Mouse (Mus musculus) CH12.LX (cell line): ENCODE data around the gene Cacna1c. TPM values are rescaled to one million over a fixed set of nuclear protein-coding genes. Genes with fewer than 3 reads are reported as not detected.

Source experiments
- DNase-seq: peaks from one replicate; pipeline ENCODE4 v3.0.0-alpha.2; 2013; ENCODE audit errors: extremely low read depth
- H3K27ac ChIP-seq: 2 replicates; pipeline ENCODE4 v1.5.1; 2012; ENCODE audit warnings: low read depth, mild to moderate bottlenecking, control low read depth, moderate library complexity; ENCODE audit not compliant: insufficient read depth
- H3K27me3 ChIP-seq: replicated peaks from 2 replicates; pipeline ENCODE3; 2012; ENCODE audit warnings: inconsistent platforms
- H3K36me3 ChIP-seq, 2 experiments: replicated peaks in 1 of 2; 2 replicates each; pipeline versions ENCODE3 to v1.6.1; 2012; ENCODE audit warnings: inconsistent platforms in 1 of 2, low read length in 1 of 2, mild to moderate bottlenecking in 1 of 2, mixed read lengths in 1 of 2, moderate library complexity in 1 of 2; ENCODE audit not compliant: control insufficient read depth in 1 of 2, insufficient read depth in 1 of 2
- H3K4me1 ChIP-seq, 2 experiments: 2 replicates each; pipeline ENCODE4 v1.6.1; 2012; ENCODE audit warnings: inconsistent platforms in 1 of 2, moderate library complexity in 1 of 2; ENCODE audit not compliant: insufficient read depth in 2 of 2, control insufficient read depth in 1 of 2
- H3K4me2 ChIP-seq: 2 replicates; pipeline ENCODE4 v1.6.1; 2012; ENCODE audit warnings: low read depth, mild to moderate bottlenecking, control low read depth; ENCODE audit not compliant: poor library complexity, insufficient read depth, severe bottlenecking
- H3K4me3 ChIP-seq, 3 experiments: fragments of 150-350 bp in 1 of 3; sonication (generic) in 1 of 3; replicated peaks in 1 of 3; 2 replicates each; pipeline versions ENCODE3 to v1.5.1; 2011 to 2012; ENCODE audit warnings: low read depth in 2 of 3, low read length in 2 of 3, mild to moderate bottlenecking in 2 of 3, moderate library complexity in 2 of 3, control low read depth in 1 of 3, improper control_type of control experiment in 1 of 3, inconsistent platforms in 1 of 3, mixed read lengths in 1 of 3; ENCODE audit not compliant: poor library complexity in 1 of 3
- H3K79me2 ChIP-seq: replicated peaks from 2 replicates; pipeline ENCODE4 v1.6.1; 2012; ENCODE audit warnings: mild to moderate bottlenecking, moderate library complexity; ENCODE audit not compliant: control insufficient read depth, poor library complexity, insufficient read depth, severe bottlenecking; ENCODE audit errors: extremely low read depth
- H3K9ac ChIP-seq: 2 replicates; pipeline ENCODE4 v1.6.1; 2012; ENCODE audit warnings: low read depth, mild to moderate bottlenecking, control low read depth, moderate library complexity; ENCODE audit not compliant: insufficient read depth
- H3K9me3 ChIP-seq: replicated peaks from 2 replicates; pipeline ENCODE3; 2012; ENCODE audit warnings: low read length, inconsistent platforms, mixed read lengths
- BHLHE40 ChIP-seq: IDR thresholded peaks from 2 replicates; pipeline ENCODE4 v1.6.1; 2011; ENCODE audit warnings: mild to moderate bottlenecking, low read depth, low read length, improper control_type of control experiment
- CTCF ChIP-seq, 2 experiments: IDR thresholded peaks in 1 of 2; conservative IDR thresholded peaks in 1 of 2; 2 replicates each; pipeline ENCODE4 v1.5.1; 2011 to 2012; ENCODE audit warnings: low read depth in 2 of 2, low read length in 2 of 2, improper control_type of control experiment in 1 of 2, inconsistent platforms in 1 of 2, mild to moderate bottlenecking in 1 of 2, moderate library complexity in 1 of 2
- E2F4 ChIP-seq: IDR thresholded peaks from 2 replicates; pipeline ENCODE4 v1.6.1; 2011; ENCODE audit warnings: low read depth, low read length, improper control_type of control experiment; ENCODE audit not compliant: insufficient replicate concordance
- EP300 ChIP-seq: IDR thresholded peaks from 2 replicates; pipeline ENCODE4 v1.6.1; 2011; ENCODE audit warnings: low read length, improper control_type of control experiment
- IRF4 ChIP-seq: IDR thresholded peaks from 2 replicates; pipeline ENCODE4 v1.6.1; 2014; ENCODE audit warnings: low read depth, mild to moderate bottlenecking, inconsistent platforms, low read length, improper control_type of control experiment
- JUN ChIP-seq: IDR thresholded peaks from 2 replicates; pipeline ENCODE4 v1.6.1; 2011; ENCODE audit warnings: low read depth, mild to moderate bottlenecking, low read length, improper control_type of control experiment, moderate library complexity; ENCODE audit not compliant: insufficient read depth
- JUND ChIP-seq: conservative IDR thresholded peaks from 2 replicates; pipeline ENCODE4 v1.6.1; 2011; ENCODE audit warnings: low read depth, low read length, improper control_type of control experiment
- KAT2A ChIP-seq: IDR thresholded peaks from 2 replicates; pipeline ENCODE4 v1.6.1; 2012; ENCODE audit warnings: low read length, improper control_type of control experiment, inconsistent platforms; ENCODE audit not compliant: insufficient replicate concordance
- MAFK ChIP-seq: IDR thresholded peaks from 2 replicates; pipeline ENCODE4 v1.6.1; 2011; ENCODE audit warnings: low read length, improper control_type of control experiment; ENCODE audit not compliant: insufficient replicate concordance
- MEF2A ChIP-seq: IDR thresholded peaks from 2 replicates; pipeline ENCODE4 v1.6.1; 2014; ENCODE audit warnings: low read depth, mild to moderate bottlenecking, inconsistent platforms, low read length, improper control_type of control experiment, borderline replicate concordance
- MXI1 ChIP-seq: IDR thresholded peaks from 2 replicates; pipeline ENCODE4 v1.6.1; 2011; ENCODE audit warnings: mild to moderate bottlenecking, low read depth, low read length, improper control_type of control experiment
- NELFE ChIP-seq: IDR thresholded peaks from 2 replicates; pipeline ENCODE4 v1.6.1; 2011; ENCODE audit warnings: low read depth, low read length, improper control_type of control experiment
- NRF1 ChIP-seq: IDR thresholded peaks from 2 replicates; pipeline ENCODE4 v1.6.1; 2014; ENCODE audit warnings: low read depth, mild to moderate bottlenecking, inconsistent platforms, low read length, improper control_type of control experiment, moderate library complexity
- POLR2A ChIP-seq: IDR thresholded peaks from 2 replicates; pipeline ENCODE4 v1.6.1; 2011; ENCODE audit warnings: low read depth, mild to moderate bottlenecking, improper control_type of control experiment, low read length
- RCOR1 ChIP-seq: conservative IDR thresholded peaks from 2 replicates; pipeline ENCODE4 v1.6.1; 2012; ENCODE audit warnings: low read depth, mild to moderate bottlenecking, inconsistent platforms, low read length, improper control_type of control experiment
- SIN3A ChIP-seq: IDR thresholded peaks from 2 replicates; pipeline ENCODE4 v1.6.1; 2012; ENCODE audit warnings: low read length, improper control_type of control experiment, inconsistent platforms
- SMC3 ChIP-seq: IDR thresholded peaks from 2 replicates; pipeline ENCODE4 v1.6.1; 2011; ENCODE audit warnings: low read depth, low read length, improper control_type of control experiment
- TBP ChIP-seq: conservative IDR thresholded peaks from 2 replicates; pipeline ENCODE4 v1.6.1; 2011; ENCODE audit warnings: low read depth, low read length, improper control_type of control experiment
- USF1 ChIP-seq: IDR thresholded peaks from 2 replicates; pipeline ENCODE4 v1.6.1; 2014; ENCODE audit warnings: low read depth, mild to moderate bottlenecking, inconsistent platforms, low read length, improper control_type of control experiment
- ZNF384 ChIP-seq: IDR thresholded peaks from 2 replicates; pipeline ENCODE4 v1.6.1; 2012; ENCODE audit warnings: low read depth, low read length, improper control_type of control experiment, inconsistent platforms
- dilution Hi-C: fragments of 300-500 bp; cut with MboI; formaldehyde crosslinking; loops from 2 replicates; pipeline ENCODE4 v1.14.3; 2020; ENCODE audit warnings: low sequenced_read_pairs; ENCODE audit not compliant: extremely low pct_unique_long_range_greater_than_20kb, extremely low pct_ligation_motif_present
- in situ Hi-C: fragments of 300-500 bp; cut with MboI; formaldehyde crosslinking; loops from 3 replicates; pipeline ENCODE4 v1.14.3; 2019; ENCODE audit warnings: low sequenced_read_pairs, low pct_ligation_motif_present, low pct_unique_long_range_greater_than_20kb, mixed read lengths
- polyA plus RNA-seq: library from polyadenylated mRNA; unstranded; fragments of >175 nt; gene quantifications from 2 replicates; pipeline ENCODE4 v1.2.1, GENCODE M21; 2012; ENCODE audit warnings: low read depth; ENCODE audit not compliant: insufficient read length
- total RNA-seq, 2 experiments: library from RNA; depleted of rRNA; stranded (reverse); fragments of 300-350 nt in 1 of 2; fragments of >200 nt in 1 of 2; gene quantifications; 2 replicates each; pipeline ENCODE4 v1.2.3; 2012 to 2014

Cacna1c gene
- total and polyA plus RNA-seq, 3 experiments = 0.04 TPM; not detected in 2

DNA sequence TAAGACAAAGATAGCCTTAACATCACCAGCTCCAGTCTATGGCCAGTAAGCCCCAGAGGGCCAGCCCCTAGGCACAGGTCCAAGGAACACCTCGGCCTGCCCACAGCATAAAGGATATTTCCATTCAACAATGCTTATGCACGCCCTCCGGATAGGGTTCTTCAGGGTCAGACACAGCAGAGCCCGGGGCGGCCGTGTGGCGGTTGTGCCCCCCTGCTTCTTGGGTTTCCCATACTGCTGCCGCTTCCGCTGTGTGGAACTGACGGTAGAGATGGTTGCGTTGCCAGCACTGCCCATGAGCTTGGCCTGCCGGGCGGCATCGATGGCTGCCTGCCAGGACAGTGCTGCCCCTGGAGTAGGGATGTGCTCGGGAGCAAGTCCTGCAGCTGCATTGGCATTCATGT, 139.1 kb downstream of the Cacna1c start:
- Histone ChIP-seq H3K9me3 (no peaks in the 10 kb centered on the region), H3K9ac (no peak overlapping the region), H3K4me1 (no peaks in the 10 kb centered on the region), H3K79me2 (no peaks in the 10 kb centered on the region)
- dilution Hi-C loops = no loop called here
- no peak for TF ChIP-seq POLR2A
- no peak for TF ChIP-seq E2F4
- TF ChIP-seq SMC3 = no peak
- TF ChIP-seq, all 38 proteins: peak for 0
- Histone ChIP-seq H3K36me3 (no peaks in the 10 kb centered on the region), H3K27ac (no peak overlapping the region), H3K27me3 (peaks cover 88% of the 10 kb centered on the region), H3K4me2 (no peak overlapping the region), H3K4me3 (no peak overlapping the region)
- in situ Hi-C loops = no loop called here
- no peak for DNase-seq

DNA sequence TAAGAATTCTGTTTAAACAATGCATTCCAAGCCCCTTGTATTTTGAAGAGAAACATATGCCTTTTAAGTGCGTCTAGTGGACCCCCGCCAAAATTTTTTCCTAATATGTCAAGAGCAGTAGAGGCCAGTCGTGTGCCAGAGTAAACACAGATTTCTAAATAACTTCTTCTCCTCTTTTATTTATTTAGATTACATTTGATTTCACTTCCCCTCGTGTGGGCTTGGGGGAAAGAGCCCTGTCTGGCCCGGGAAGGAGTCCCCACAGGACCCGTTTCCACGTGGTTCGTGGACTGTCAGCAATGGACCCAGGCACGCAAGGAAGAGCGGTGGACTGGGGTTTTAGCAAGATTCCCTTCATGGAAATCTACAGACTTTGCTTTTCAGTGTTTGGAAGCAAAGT, 143.4 kb downstream of the Cacna1c start:
- Histone ChIP-seq H3K9me3 (no peaks in the 10 kb centered on the region), H3K27ac (no peak overlapping the region)
- TF ChIP-seq E2F4 (no peak), KAT2A (no peak), SMC3 (no peak), MEF2A (no peak), IRF4 (no peak), NRF1 (no peak), RCOR1 (no peak), JUN (no peak), BHLHE40 (no peak), EP300 (no peak), SIN3A (no peak), CTCF (conservative IDR thresholded peaks at IDR 0.05 in 1 of 2, IDR thresholded peaks at IDR 0.05 in 1 of 2; ENCODE audit: low read depth in 2 of 2, low read length in 2 of 2) (no peak), NELFE (no peak), MAFK (no peak)

DNA sequence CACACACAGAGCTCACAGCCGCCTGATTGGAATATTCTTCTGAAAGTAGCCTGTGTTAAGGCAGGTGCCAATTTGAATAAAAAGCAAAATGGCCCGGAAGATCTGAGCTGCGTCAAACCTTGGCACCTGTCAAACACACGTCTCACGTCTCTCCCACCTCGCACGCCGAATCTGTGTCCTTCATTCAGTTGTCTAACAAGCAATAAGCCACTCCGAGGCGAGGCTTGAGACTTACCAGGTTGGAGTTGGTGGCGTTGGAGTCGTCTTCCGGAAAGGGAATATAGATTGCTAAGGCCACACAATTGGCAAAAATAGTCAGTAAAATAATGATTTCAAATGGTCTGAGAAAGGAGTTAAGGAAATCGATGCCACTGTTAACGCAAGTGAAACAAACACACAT, 143.9 kb downstream of the Cacna1c start:
- H3K4me2 ChIP-seq = no peak overlapping the region
- H3K36me3 ChIP-seq = no peaks in the 10 kb centered on the region
- H3K9ac ChIP-seq = no peak overlapping the region
- H3K27ac ChIP-seq = no peak overlapping the region
- H3K4me3 ChIP-seq = no peak overlapping the region
- TF ChIP-seq USF1 (no peak), NRF1 (no peak), MEF2A (no peak), TBP (no peak), JUN (no peak), RCOR1 (no peak), JUND (no peak), MXI1 (no peak), ZNF384 (no peak)
- H3K27me3 ChIP-seq = peaks cover 86% of the 10 kb centered on the region
- no peaks in the 10 kb centered on the region for H3K9me3 ChIP-seq
- dilution Hi-C loops (no loop called here), in situ Hi-C loops (no loop called here)
- DNase-seq = no peak
- H3K79me2 ChIP-seq = no peaks in the 10 kb centered on the region
- peaks cover 0 to under 1% of the 10 kb centered on the region in 2 experiments; a peak in 1 of 4 replicates for H3K4me1 ChIP-seq

More for the DNA sequence above, 143.4 kb downstream of the Cacna1c start:
- Histone ChIP-seq H3K4me1 (no peaks in the 10 kb centered on the region), H3K79me2 (no peaks in the 10 kb centered on the region), H3K4me3 (no peak overlapping the region), H3K4me2 (no peak overlapping the region), H3K36me3 (no peaks in the 10 kb centered on the region), H3K9ac (no peak overlapping the region), H3K27me3 (peaks cover 86% of the 10 kb centered on the region)
- DNase-seq = no peak
- dilution Hi-C loops (no loop called here), in situ Hi-C loops (no loop called here)
